Mouse (Mus musculus): ENCODE results near the gene Efcab3. TPM values are rescaled to one million over a fixed set of nuclear protein-coding genes. Genes with fewer than 3 reads are reported as not detected.

Gene Efcab3
- polyA plus RNA-seq, 1 experiment from 2014 or later = not detected

- H3K9ac ChIP-seq = no peak overlapping the region
- no peak for ATAC-seq (ENCODE audit: insufficient number of reproducible peaks, low FRiP score)
- no peak overlapping the region for H3K4me2 ChIP-seq
- H3K4me3 ChIP-seq = no peak overlapping the region
- H3K4me1 ChIP-seq (replicated peaks) = peaks cover 33% of the 10 kb centered on the region
- WGBS = 39% methylated on average over 3 of the region's 3 CpGs
- H3K9me3 ChIP-seq (replicated peaks) = no peaks in the 10 kb centered on the region
- H3K36me3 ChIP-seq = no peaks in the 10 kb centered on the region
- no peak overlapping the region for H3K27ac ChIP-seq (ENCODE audit: poor library complexity, severe bottlenecking)
- H3K27me3 ChIP-seq (replicated peaks) = no peaks in the 10 kb centered on the region
These were observed 86.0 kb downstream of the Efcab3 start for GRCm38 (mm10) chr11:105149353-105149752.

GRCm38 (mm10) chr11:105149766-105150165, 86.4 kb downstream of the Efcab3 start:
- Histone ChIP-seq H3K36me3 (no peaks in the 10 kb centered on the region), H3K27ac (ENCODE audit: poor library complexity, severe bottlenecking) (no peak overlapping the region), H3K9me3 (replicated peaks) (no peaks in the 10 kb centered on the region), H3K4me3 (no peak overlapping the region), H3K9ac (no peak overlapping the region), H3K4me2 (no peak overlapping the region), H3K27me3 (replicated peaks) (no peaks in the 10 kb centered on the region), H3K4me1 (replicated peaks) (peaks cover 33% of the 10 kb centered on the region)
- no peak for ATAC-seq (ENCODE audit: insufficient number of reproducible peaks, low FRiP score)
- 95% methylated on average over 1 of the region's 1 CpGs for WGBS

- no peak for ATAC-seq (ENCODE audit: insufficient number of reproducible peaks, low FRiP score)
- Histone ChIP-seq H3K4me1 (replicated peaks) (peaks cover 33% of the 10 kb centered on the region), H3K9ac (no peak overlapping the region), H3K9me3 (replicated peaks) (no peaks in the 10 kb centered on the region), H3K4me2 (no peak overlapping the region), H3K27ac (ENCODE audit: poor library complexity, severe bottlenecking) (no peak overlapping the region), H3K4me3 (no peak overlapping the region), H3K36me3 (no peaks in the 10 kb centered on the region), H3K27me3 (replicated peaks) (no peaks in the 10 kb centered on the region)
- WGBS = 66% methylated on average over 4 of the region's 4 CpGs
These were observed 87.3 kb downstream of the Efcab3 start for GRCm38 (mm10) chr11:105150691-105151090.

GRCm38 (mm10) chr11:105151226-105152016, 88.0 kb downstream of the Efcab3 start:
- Histone ChIP-seq H3K9me3 (replicated peaks) (no peaks in the 10 kb centered on the region), H3K36me3 (no peaks in the 10 kb centered on the region), H3K4me2 (peak overlapping the region; percentile 55), H3K27ac (ENCODE audit: poor library complexity, severe bottlenecking) (no peak overlapping the region), H3K4me3 (no peak overlapping the region), H3K27me3 (replicated peaks) (no peaks in the 10 kb centered on the region), H3K4me1 (replicated peaks) (peaks cover 39% of the 10 kb centered on the region), H3K9ac (peak overlapping the region; percentile 46; the same call in 1 of the 2 replicates)
- 25% methylated on average over 18 of the region's 19 CpGs for WGBS
- ATAC-seq (ENCODE audit: insufficient number of reproducible peaks, low FRiP score) = no peak

- no peaks in the 10 kb centered on the region for H3K27me3 ChIP-seq (replicated peaks)
- H3K9me3 ChIP-seq (replicated peaks) = no peaks in the 10 kb centered on the region
- H3K4me2 ChIP-seq = peak overlapping the region; percentile 55
- H3K27ac ChIP-seq (ENCODE audit: poor library complexity, severe bottlenecking) = no peak overlapping the region
- 0 out of 2 replicates have a peak overlapping the region, but pooled peaks have one; percentile 46 for H3K9ac ChIP-seq
- no peaks in the 10 kb centered on the region for H3K36me3 ChIP-seq
- ATAC-seq (ENCODE audit: insufficient number of reproducible peaks, low FRiP score) = no peak
- peaks cover 44% of the 10 kb centered on the region for H3K4me1 ChIP-seq (replicated peaks)
- 66% methylated on average over 3 of the region's 4 CpGs for WGBS
- no peak overlapping the region for H3K4me3 ChIP-seq
These were observed 88.6 kb downstream of the Efcab3 start for GRCm38 (mm10) chr11:105152017-105152300.

- H3K4me1 ChIP-seq (replicated peaks) = peaks cover 46% of the 10 kb centered on the region
- H3K4me2 ChIP-seq = no peak overlapping the region
- H3K9me3 ChIP-seq (replicated peaks) = no peaks in the 10 kb centered on the region
- H3K4me3 ChIP-seq = no peak overlapping the region
- H3K36me3 ChIP-seq = no peaks in the 10 kb centered on the region
- WGBS = 73% methylated on average over 11 of the region's 11 CpGs
- no peak overlapping the region for H3K27ac ChIP-seq (ENCODE audit: poor library complexity, severe bottlenecking)
- H3K9ac ChIP-seq = no peak overlapping the region
- no peaks in the 10 kb centered on the region for H3K27me3 ChIP-seq (replicated peaks)
- peak; percentile 34; the same call in 1 of the 2 replicates for ATAC-seq (ENCODE audit: insufficient number of reproducible peaks, low FRiP score)
These were observed 89.0 kb downstream of the Efcab3 start for GRCm38 (mm10) chr11:105152357-105152899.

GRCm38 (mm10) chr11:105153068-105153833, 89.9 kb downstream of the Efcab3 start:
- no peaks in the 10 kb centered on the region for H3K9me3 ChIP-seq (replicated peaks)
- peak overlapping the region; percentile 69 for H3K27ac ChIP-seq (ENCODE audit: poor library complexity, severe bottlenecking)
- 24% methylated on average over 12 of the region's 12 CpGs for WGBS
- H3K4me3 ChIP-seq = no peak overlapping the region
- no peak overlapping the region for H3K9ac ChIP-seq
- H3K36me3 ChIP-seq = no peaks in the 10 kb centered on the region
- H3K4me1 ChIP-seq (replicated peaks) = peaks cover 49% of the 10 kb centered on the region
- H3K4me2 ChIP-seq = peak overlapping the region; percentile 54
- H3K27me3 ChIP-seq (replicated peaks) = no peaks in the 10 kb centered on the region
- peak; percentile 89 for ATAC-seq (ENCODE audit: insufficient number of reproducible peaks, low FRiP score)

GRCm38 (mm10) chr11:105155915-105156314, 92.5 kb downstream of the Efcab3 start:
- Histone ChIP-seq H3K27ac (ENCODE audit: poor library complexity, severe bottlenecking) (no peak overlapping the region), H3K9ac (no peak overlapping the region), H3K27me3 (replicated peaks) (no peaks in the 10 kb centered on the region), H3K36me3 (no peaks in the 10 kb centered on the region), H3K4me3 (no peak overlapping the region), H3K4me2 (no peak overlapping the region), H3K4me1 (replicated peaks) (peaks cover 49% of the 10 kb centered on the region), H3K9me3 (replicated peaks) (no peaks in the 10 kb centered on the region)
- WGBS = 41% methylated on average over 4 of the region's 4 CpGs
- no peak for ATAC-seq (ENCODE audit: insufficient number of reproducible peaks, low FRiP score)

GRCm38 (mm10) chr11:105156748-105157267, 93.4 kb downstream of the Efcab3 start:
- Histone ChIP-seq H3K36me3 (no peaks in the 10 kb centered on the region), H3K4me1 (replicated peaks) (peaks cover 40% of the 10 kb centered on the region), H3K27me3 (replicated peaks) (no peaks in the 10 kb centered on the region), H3K27ac (ENCODE audit: poor library complexity, severe bottlenecking) (peak overlapping the region; percentile 72), H3K9me3 (replicated peaks) (no peaks in the 10 kb centered on the region), H3K9ac (no peak overlapping the region), H3K4me3 (no peak overlapping the region), H3K4me2 (peak overlapping the region; percentile 44)
- no peak for ATAC-seq (ENCODE audit: insufficient number of reproducible peaks, low FRiP score)
- 62% methylated on average over 19 of the region's 19 CpGs for WGBS

- no peak for ATAC-seq (ENCODE audit: insufficient number of reproducible peaks, low FRiP score)
- H3K4me1 ChIP-seq (replicated peaks) = peaks cover 29% of the 10 kb centered on the region
These were observed 94.7 kb downstream of the Efcab3 start for GRCm38 (mm10) chr11:105158047-105158446.

GRCm38 (mm10) chr11:105159673-105160360, 96.4 kb downstream of the Efcab3 start:
- H3K4me2 ChIP-seq = no peak overlapping the region
- no peak for ATAC-seq (ENCODE audit: insufficient number of reproducible peaks, low FRiP score)
- WGBS = 58% methylated on average over 6 of the region's 6 CpGs

More at GRCm38 (mm10) chr11:105158047-105158446, 94.7 kb downstream of the Efcab3 start:
- Histone ChIP-seq H3K4me2 (no peak overlapping the region), H3K27me3 (replicated peaks) (no peaks in the 10 kb centered on the region), H3K27ac (ENCODE audit: poor library complexity, severe bottlenecking) (no peak overlapping the region), H3K4me3 (no peak overlapping the region), H3K9me3 (replicated peaks) (peaks cover 8% of the 10 kb centered on the region), H3K36me3 (no peaks in the 10 kb centered on the region), H3K9ac (no peak overlapping the region)

More at GRCm38 (mm10) chr11:105159673-105160360, 96.4 kb downstream of the Efcab3 start:
- Histone ChIP-seq H3K4me1 (replicated peaks) (peaks cover 16% of the 10 kb centered on the region), H3K4me3 (no peak overlapping the region), H3K9ac (no peak overlapping the region), H3K27ac (ENCODE audit: poor library complexity, severe bottlenecking) (no peak overlapping the region), H3K27me3 (replicated peaks) (peaks cover 5% of the 10 kb centered on the region), H3K9me3 (replicated peaks) (peaks cover 13% of the 10 kb centered on the region), H3K36me3 (no peaks in the 10 kb centered on the region; the same call in 1 of the 2 replicates)

Data from heart, embryonic 12.5 days (tissue).